Mouse (Mus musculus): ENCODE data around the gene Tmem53. TPM values are rescaled to one million over a fixed set of nuclear protein-coding genes. Genes with fewer than 3 reads are reported as not detected.

Tmem53 gene
- total RNA-seq, 1 experiment, result 3.4 TPM

DNA sequence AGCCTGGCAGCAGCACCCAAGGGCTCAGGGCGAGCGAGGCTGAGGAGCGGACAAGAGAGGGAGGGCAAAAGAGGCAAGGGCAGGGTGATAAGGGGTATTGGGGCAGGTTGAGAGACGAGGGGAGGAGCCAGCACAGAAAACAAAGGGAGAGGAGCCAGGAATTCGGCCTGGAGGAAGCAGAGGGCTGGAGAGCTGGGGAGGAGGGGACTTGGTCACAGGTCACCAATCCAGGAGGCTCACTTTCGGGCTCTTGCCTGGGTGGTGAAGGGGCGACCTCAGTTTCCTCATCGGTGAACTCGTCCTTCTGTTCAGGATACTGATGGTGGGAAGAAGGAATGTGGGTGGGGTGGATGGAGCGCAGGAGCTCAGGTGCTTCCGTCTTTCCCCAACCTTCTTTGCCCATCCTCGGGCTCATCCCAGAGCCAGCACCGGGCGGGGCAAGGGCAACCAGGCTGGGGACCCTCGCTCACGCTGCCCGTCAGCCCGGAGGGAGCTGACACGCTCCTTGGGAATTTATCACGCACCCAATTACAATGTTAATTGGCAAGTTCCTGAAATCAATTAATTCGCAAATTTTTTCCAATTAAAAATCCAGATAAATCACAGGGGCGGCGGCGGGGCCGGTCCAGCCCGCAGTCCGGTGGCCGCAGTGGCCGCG is 52.0 kb downstream of the Tmem53 start:
- H3K4me1 ChIP-seq (ENCODE audit: control insufficient read depth in 2 of 2, insufficient read depth in 2 of 2, low read length in 2 of 2, poor library complexity in 1 of 2), result peaks cover 8 to 27% of the 10 kb centered on the region in 2 experiments; a peak in 3 of 4 replicates
- H3K9me3 ChIP-seq (ENCODE audit: control insufficient read depth, insufficient read depth, low read depth, low read length), result no peaks in the 10 kb centered on the region
- in situ Hi-C loops (cut with MboI; ENCODE audit: low sequenced_read_pairs in 2 of 2, unreplicated experiment in 2 of 2), result loop anchor here in 1 of 2 experiments (25.0 kb wide), 1 partner anchor 209 kb away; no protein-coding TSS in a partner anchor
- H3K4me3 ChIP-seq (ENCODE audit: insufficient read depth in 1 of 2, low read depth in 1 of 2, low read length in 2 of 2, poor library complexity in 1 of 2, severe bottlenecking in 1 of 2), result peak overlapping the region; percentile 54 to 56
- TF ChIP-seq CHD2 (IDR thresholded peaks at IDR 0.05; ENCODE audit: low read depth, low read length) (no peak), MAFK (IDR thresholded peaks at IDR 0.05; ENCODE audit: insufficient read depth, low read depth, low read length) (no peak), ZNF384 (IDR thresholded peaks at IDR 0.05; ENCODE audit: low read depth, low read length) (no peak), ZC3H11A (IDR thresholded peaks at IDR 0.05; ENCODE audit: borderline replicate concordance, low read depth, low read length) (no peak), HCFC1 (IDR thresholded peaks at IDR 0.05; ENCODE audit: borderline replicate concordance, insufficient read depth, low read length) (no peak)
- no peaks in the 10 kb centered on the region for H3K36me3 ChIP-seq (ENCODE audit: control insufficient read depth, insufficient read depth, low read length, poor library complexity, severe bottlenecking)
- H3K9ac ChIP-seq (ENCODE audit: insufficient read depth, low read depth, low read length, poor library complexity, severe bottlenecking), result 0 out of 2 replicates have a peak overlapping the region, but pooled peaks have one; percentile 19
- H3K27ac ChIP-seq (ENCODE audit: insufficient read depth, low read depth, low read length, poor library complexity, severe bottlenecking), result no peak overlapping the region
- no peak for DNase-seq (ENCODE audit: low read depth, low spot score)

DNA sequence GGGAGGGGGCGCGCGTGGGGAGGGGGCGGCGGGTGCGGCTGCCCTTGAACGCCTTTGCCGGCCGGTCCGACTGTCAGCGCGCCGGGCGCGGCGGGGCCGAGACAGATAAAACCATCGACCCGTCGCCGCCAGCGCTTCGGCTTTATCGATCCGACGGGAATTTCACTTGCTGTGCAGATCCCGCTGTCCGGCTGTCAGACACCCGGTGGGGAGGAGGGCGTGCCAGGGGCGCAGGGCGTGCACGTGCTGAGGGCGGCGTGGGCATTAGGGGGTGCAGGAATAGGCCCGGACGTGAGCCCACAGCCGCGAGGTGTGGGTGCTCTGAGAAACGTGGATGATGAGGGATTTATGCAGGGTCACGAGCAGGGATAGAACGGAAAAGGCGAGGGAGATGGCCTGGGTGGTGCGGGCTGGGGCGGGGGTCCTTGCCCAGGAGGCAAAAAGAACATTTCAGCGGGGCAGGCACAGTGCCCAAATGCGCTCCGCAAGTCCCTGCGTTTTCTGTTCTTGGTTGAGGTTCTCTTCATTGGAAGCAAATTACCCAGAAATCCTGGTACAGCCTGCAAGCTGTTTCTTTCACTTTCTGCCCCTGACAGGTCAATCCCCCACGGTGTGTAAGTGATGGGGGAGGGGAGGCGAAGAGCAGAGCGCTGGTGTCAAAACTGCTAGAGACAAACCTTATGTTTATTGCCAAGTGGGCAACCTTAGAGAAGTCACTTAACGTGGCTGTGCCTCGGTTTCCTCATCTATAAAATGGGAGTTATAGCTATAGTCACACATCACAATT is 52.7 kb downstream of the Tmem53 start:
- Histone ChIP-seq H3K9ac (ENCODE audit: insufficient read depth, low read depth, low read length, poor library complexity, severe bottlenecking) (peak overlapping the region; percentile 18; the same call in 1 of the 2 replicates), H3K9me3 (ENCODE audit: control insufficient read depth, insufficient read depth, low read depth, low read length) (no peaks in the 10 kb centered on the region), H3K36me3 (ENCODE audit: control insufficient read depth, insufficient read depth, low read length, poor library complexity, severe bottlenecking) (no peaks in the 10 kb centered on the region), H3K4me1 (ENCODE audit: control insufficient read depth in 2 of 2, insufficient read depth in 2 of 2, low read length in 2 of 2, poor library complexity in 1 of 2) (peaks cover 8 to 27% of the 10 kb centered on the region in 2 experiments; a peak in 3 of 4 replicates), H3K27ac (ENCODE audit: insufficient read depth, low read depth, low read length, poor library complexity, severe bottlenecking) (no peak overlapping the region), H3K4me3 (ENCODE audit: insufficient read depth in 1 of 2, low read depth in 1 of 2, low read length in 2 of 2, poor library complexity in 1 of 2, severe bottlenecking in 1 of 2) (peak overlapping the region; percentile 54 to 56)
- in situ Hi-C loops (cut with MboI; ENCODE audit: low sequenced_read_pairs in 2 of 2, unreplicated experiment in 2 of 2), result loop anchor here in 1 of 2 experiments (25.0 kb wide), 1 partner anchor 208 kb away; no protein-coding TSS in a partner anchor
- no peak for TF ChIP-seq MAFK (IDR thresholded peaks at IDR 0.05; ENCODE audit: insufficient read depth, low read depth, low read length)
- no peak for TF ChIP-seq ZNF384 (IDR thresholded peaks at IDR 0.05; ENCODE audit: low read depth, low read length)
- no peak for TF ChIP-seq CHD2 (IDR thresholded peaks at IDR 0.05; ENCODE audit: low read depth, low read length)
- no peak for TF ChIP-seq HCFC1 (IDR thresholded peaks at IDR 0.05; ENCODE audit: borderline replicate concordance, insufficient read depth, low read length)
- no peak for TF ChIP-seq ZC3H11A (IDR thresholded peaks at IDR 0.05; ENCODE audit: borderline replicate concordance, low read depth, low read length)
- DNase-seq (ENCODE audit: low read depth, low spot score), result no peak

DNA sequence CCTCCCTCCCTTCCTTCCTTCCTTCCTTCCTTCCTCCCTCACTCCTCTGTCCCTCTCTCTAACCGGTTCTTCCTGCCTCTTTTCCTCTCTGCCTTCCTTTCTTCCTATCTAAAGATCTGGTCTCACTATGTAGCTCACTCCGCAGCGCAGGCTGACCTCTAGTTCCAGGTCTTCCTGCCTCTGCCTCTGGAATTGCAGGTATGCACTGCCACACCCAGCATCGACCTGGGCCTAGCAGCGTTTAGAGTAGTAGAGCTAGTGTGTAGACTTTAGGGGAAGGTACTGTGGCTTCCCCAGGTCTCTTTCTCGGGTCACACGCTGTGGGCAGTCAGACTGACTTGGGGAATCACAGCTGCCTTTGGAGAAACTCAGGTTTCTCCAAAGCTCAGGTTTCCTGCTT is 53.7 kb downstream of the Tmem53 start:
- no peak for TF ChIP-seq MAFK (IDR thresholded peaks at IDR 0.05; ENCODE audit: insufficient read depth, low read depth, low read length)
- TF ChIP-seq CHD2 (IDR thresholded peaks at IDR 0.05; ENCODE audit: low read depth, low read length), result no peak
- no peak for TF ChIP-seq HCFC1 (IDR thresholded peaks at IDR 0.05; ENCODE audit: borderline replicate concordance, insufficient read depth, low read length)
- TF ChIP-seq ZNF384 (IDR thresholded peaks at IDR 0.05; ENCODE audit: low read depth, low read length), result no peak
- TF ChIP-seq ZC3H11A (IDR thresholded peaks at IDR 0.05; ENCODE audit: borderline replicate concordance, low read depth, low read length), result no peak

DNA sequence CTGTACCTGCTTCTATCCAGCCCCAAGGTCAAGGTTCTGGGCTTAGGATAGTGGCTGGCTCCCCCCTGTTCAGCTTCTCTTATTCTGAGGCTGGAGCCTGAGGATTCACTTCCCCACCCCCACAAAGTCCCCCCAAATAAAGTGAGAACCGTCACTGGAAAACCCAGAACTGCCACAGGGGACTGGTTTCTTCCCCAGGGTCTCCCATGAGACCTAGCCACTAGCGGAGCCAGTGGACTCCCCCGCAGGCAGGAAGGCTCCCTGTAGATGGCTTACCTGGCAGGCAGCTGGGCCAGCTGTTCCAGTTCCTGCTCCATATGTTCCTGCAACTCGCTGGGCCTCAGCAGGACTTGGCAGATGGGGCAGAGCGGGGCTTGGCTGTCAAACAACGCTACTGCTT is 55.5 kb downstream of the Tmem53 start:
- peaks cover 11 to 31% of the 10 kb centered on the region in 2 experiments; a peak in 3 of 4 replicates for H3K4me1 ChIP-seq (ENCODE audit: control insufficient read depth in 2 of 2, insufficient read depth in 2 of 2, low read length in 2 of 2, poor library complexity in 1 of 2)
- TF ChIP-seq CHD2 (IDR thresholded peaks at IDR 0.05; ENCODE audit: low read depth, low read length), result no peak
- TF ChIP-seq ZNF384 (IDR thresholded peaks at IDR 0.05; ENCODE audit: low read depth, low read length), result no peak
- TF ChIP-seq HCFC1 (IDR thresholded peaks at IDR 0.05; ENCODE audit: borderline replicate concordance, insufficient read depth, low read length), result no peak
- TF ChIP-seq MAFK (IDR thresholded peaks at IDR 0.05; ENCODE audit: insufficient read depth, low read depth, low read length), result no peak
- TF ChIP-seq ZC3H11A (IDR thresholded peaks at IDR 0.05; ENCODE audit: borderline replicate concordance, low read depth, low read length), result no peak
- H3K27ac ChIP-seq (ENCODE audit: insufficient read depth, low read depth, low read length, poor library complexity, severe bottlenecking), result no peak overlapping the region
- H3K9ac ChIP-seq (ENCODE audit: insufficient read depth, low read depth, low read length, poor library complexity, severe bottlenecking), result no peak overlapping the region
- H3K4me3 ChIP-seq (ENCODE audit: insufficient read depth in 1 of 2, low read depth in 1 of 2, low read length in 2 of 2, poor library complexity in 1 of 2, severe bottlenecking in 1 of 2), result no peak overlapping the region
- no peaks in the 10 kb centered on the region for H3K9me3 ChIP-seq (ENCODE audit: control insufficient read depth, insufficient read depth, low read depth, low read length)
- no peak for DNase-seq (ENCODE audit: low read depth, low spot score)
- H3K36me3 ChIP-seq (ENCODE audit: control insufficient read depth, insufficient read depth, low read length, poor library complexity, severe bottlenecking), result no peaks in the 10 kb centered on the region
- in situ Hi-C loops (cut with MboI; ENCODE audit: low sequenced_read_pairs in 2 of 2, unreplicated experiment in 2 of 2), result loop anchor here in 1 of 2 experiments (25.0 kb wide), 1 partner anchor 205 kb away; no protein-coding TSS in a partner anchor

More for the DNA sequence above, 53.7 kb downstream of the Tmem53 start:
- no peak overlapping the region for H3K4me3 ChIP-seq (ENCODE audit: insufficient read depth in 1 of 2, low read depth in 1 of 2, low read length in 2 of 2, poor library complexity in 1 of 2, severe bottlenecking in 1 of 2)
- H3K27ac ChIP-seq (ENCODE audit: insufficient read depth, low read depth, low read length, poor library complexity, severe bottlenecking), result no peak overlapping the region
- in situ Hi-C loops (cut with MboI; ENCODE audit: low sequenced_read_pairs in 2 of 2, unreplicated experiment in 2 of 2), result loop anchor here in 1 of 2 experiments (25.0 kb wide), 1 partner anchor 207 kb away; no protein-coding TSS in a partner anchor
- no peak for DNase-seq (ENCODE audit: low read depth, low spot score)
- H3K4me1 ChIP-seq (ENCODE audit: control insufficient read depth in 2 of 2, insufficient read depth in 2 of 2, low read length in 2 of 2, poor library complexity in 1 of 2), result peaks cover 8 to 27% of the 10 kb centered on the region in 2 experiments; a peak in 3 of 4 replicates
- no peak overlapping the region for H3K9ac ChIP-seq (ENCODE audit: insufficient read depth, low read depth, low read length, poor library complexity, severe bottlenecking)
- no peaks in the 10 kb centered on the region for H3K36me3 ChIP-seq (ENCODE audit: control insufficient read depth, insufficient read depth, low read length, poor library complexity, severe bottlenecking)
- no peaks in the 10 kb centered on the region for H3K9me3 ChIP-seq (ENCODE audit: control insufficient read depth, insufficient read depth, low read depth, low read length)

Data from ES-E14 (cell line).